Mouse (Mus musculus) small intestine, adult 2 months (tissue): ENCODE measurements around the gene Pfn4.

Source experiments
- CTCF ChIP-seq: fragments of 200-500 bp; IDR thresholded peaks from 2 replicates; pipeline ENCODE4 v1.5.1; 2012; ENCODE audit warnings: low read depth, mild to moderate bottlenecking, control low read depth, inconsistent platforms, low read length, moderate library complexity, mixed read lengths; ENCODE audit not compliant: insufficient replicate concordance, insufficient read length; ENCODE audit errors: extremely low read depth
- POLR2A ChIP-seq: fragments of 200-500 bp; IDR thresholded peaks from 2 replicates; pipeline ENCODE4 v1.6.1; 2012; ENCODE audit warnings: low read depth, mild to moderate bottlenecking, control low read depth, inconsistent platforms, low read length, moderate library complexity

DNA sequence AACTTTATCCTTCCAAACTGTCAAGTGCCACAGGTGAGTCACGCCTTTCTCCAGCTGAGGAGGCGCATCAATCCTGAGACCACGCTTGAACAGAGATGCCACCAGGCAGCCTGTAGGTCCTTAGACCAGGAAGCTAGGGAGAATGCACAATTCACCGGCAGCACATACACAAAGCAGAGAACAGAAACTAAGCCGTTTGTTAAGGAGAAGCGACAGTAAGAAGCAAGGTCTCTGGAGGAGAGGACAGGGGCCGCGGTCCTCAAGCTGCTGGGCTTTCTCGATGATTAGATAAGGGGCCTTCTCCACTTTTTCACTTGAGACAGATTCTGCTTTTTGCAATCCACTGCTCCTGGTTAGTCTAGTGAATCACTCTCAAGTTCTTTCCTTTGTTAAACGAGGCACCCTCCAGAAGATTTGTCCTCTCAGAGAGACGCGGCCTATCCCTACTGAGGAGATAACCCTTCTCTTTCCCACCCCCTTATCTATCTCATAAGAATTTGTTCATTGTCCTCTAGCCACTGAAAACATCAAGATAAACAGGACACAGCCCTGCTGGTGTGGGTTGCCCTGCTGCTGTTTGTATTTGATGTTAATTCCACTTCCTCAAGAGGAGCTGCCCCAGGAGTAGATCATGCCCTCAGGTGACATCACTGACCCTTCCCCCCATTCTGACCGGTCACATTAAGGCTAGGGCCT lies 49.6 kb upstream of the Pfn4 start:
- TF ChIP-seq CTCF: no peak
- TF ChIP-seq POLR2A: no peak
